Mouse (Mus musculus): ENCODE data around the gene Sorbs1.

DNA sequence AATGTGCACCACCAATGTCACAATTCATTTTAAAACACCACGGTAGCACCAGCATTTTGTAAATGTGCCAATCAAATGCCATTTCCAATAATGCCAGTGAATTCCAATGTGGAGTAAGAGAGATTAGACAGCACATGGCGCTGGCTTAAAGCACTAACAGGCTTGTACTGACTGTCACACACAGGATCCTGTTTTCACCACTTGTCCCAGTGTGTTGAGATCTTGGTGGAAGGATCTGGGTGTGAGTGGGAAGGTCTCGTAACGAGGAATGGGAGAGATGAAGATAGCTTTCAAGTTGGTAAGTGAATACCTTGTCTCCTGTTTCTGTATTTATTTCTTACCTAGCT lies 215.8 kb downstream of the Sorbs1 start:
- no peak for TF ChIP-seq CTCF (conservative IDR thresholded peaks at IDR 0.05; ENCODE audit: low read length)
- no peak for TF ChIP-seq POU5F1 (IDR thresholded peaks at IDR 0.05; ENCODE audit: borderline replicate concordance, low read length)

Data from E14TG2a.4 (cell line).